In genomic region chr15:61535180-61535579, GRCm38 (mm10) we compare ENCODE assay signal across 25 mouse cellular contexts.
DNase-seq lines count a peak whose midpoint lies in the region; ATAC-seq lines count a peak whose summit lies in the region.
"Had no signal": no experiment of that assay in that cellular context is flagged by ENCODE, and none has a peak within 500 bp of the region (broad histone marks: within the 10 kb centered on the region; RNA-seq: fewer than 3 reads in every experiment).

No protein-coding gene starts in this region.

- H3K4me1 ChIP-seq in lung, embryonic 16.5 days (replicated peaks; ENCODE audit: control insufficient read depth, insufficient read depth, low read length) = peaks cover 7% of the 10 kb centered on the region
- H3K4me1 ChIP-seq in midbrain, embryonic 14.5 days (ENCODE audit: control insufficient read depth, insufficient read depth, low read length) = 0 out of 2 replicates have a peak, but pooled peaks cover 4% of the 10 kb centered on the region
- H3K4me1 ChIP-seq in midbrain, embryonic 16.5 days (ENCODE audit: control insufficient read depth, insufficient read depth, low read length) = peaks cover 2% of the 10 kb centered on the region
- H3K4me1 ChIP-seq in embryonic facial prominence, embryonic 10.5 days = peaks cover 16% of the 10 kb centered on the region
- H3K4me1 ChIP-seq: hindbrain, embryonic 13.5 days had no signal

- no peak for DNase-seq in lung, adult 18-20 months
- DNase-seq in midbrain, embryonic 14.5 days = peak; percentile 46
- DNase-seq in embryonic facial prominence, embryonic 10.5 days (ENCODE audit: low spot score) = no peak
- peak; percentile 8 for DNase-seq in retina, postnatal 7 days (ENCODE audit: low read depth, low spot score)
- no peak for DNase-seq in kidney, adult 11 months
- DNase-seq: adrenal gland, adult 2 months; adrenal gland, postnatal 14 days; cerebellum, adult 11-12 months; cerebellum, adult 8-10 months; cerebellum, postnatal 10 days; cerebellum, postnatal 36 days; embryo, embryonic 11 days; forebrain, postnatal 0 days; gastrocnemius, adult 2 months; gastrocnemius, postnatal 14 days; heart, adult 18-20 months; heart, postnatal 36 days had no signal

- H3K27ac ChIP-seq in lung, embryonic 16.5 days (ENCODE audit: low read length) = peak overlapping the region; percentile 31; the same call in 1 of the 2 replicates
- no peak overlapping the region for H3K27ac ChIP-seq in midbrain, embryonic 14.5 days (replicated peaks; ENCODE audit: low read depth, low read length)
- H3K27ac ChIP-seq in midbrain, embryonic 16.5 days (ENCODE audit: low read length) = no peak overlapping the region
- H3K27ac ChIP-seq in embryonic facial prominence, embryonic 10.5 days (replicated peaks) = 0 out of 2 replicates have a peak overlapping the region, but pooled peaks have one; percentile 4
- H3K27ac ChIP-seq: embryonic facial prominence, embryonic 15.5 days; gastrocnemius, adult 2 months; hindbrain, embryonic 10.5 days; hindbrain, embryonic 13.5 days had no signal

- no peaks in the 10 kb centered on the region for H3K9me3 ChIP-seq in lung, embryonic 16.5 days (ENCODE audit: control insufficient read depth, low read length)
- H3K9me3 ChIP-seq in midbrain, embryonic 14.5 days (ENCODE audit: control insufficient read depth, low read length) = no peaks in the 10 kb centered on the region
- H3K9me3 ChIP-seq in midbrain, embryonic 16.5 days (replicated peaks; ENCODE audit: control insufficient read depth, low read length, poor library complexity, severe bottlenecking) = no peaks in the 10 kb centered on the region
- no peaks in the 10 kb centered on the region for H3K9me3 ChIP-seq in embryonic facial prominence, embryonic 10.5 days
- H3K9me3 ChIP-seq: embryonic facial prominence, embryonic 15.5 days; hindbrain, embryonic 10.5 days; hindbrain, embryonic 13.5 days had no signal

- H3K4me2 ChIP-seq in lung, embryonic 16.5 days (ENCODE audit: low read depth, low read length) = no peak overlapping the region
- 0 out of 2 replicates have a peak overlapping the region, but pooled peaks have one; percentile 11 for H3K4me2 ChIP-seq in midbrain, embryonic 14.5 days (ENCODE audit: low read length)
- no peak overlapping the region for H3K4me2 ChIP-seq in midbrain, embryonic 16.5 days (ENCODE audit: low read length)
- H3K4me2 ChIP-seq: embryonic facial prominence, embryonic 15.5 days; hindbrain, embryonic 13.5 days had no signal

- H3K9ac ChIP-seq in lung, embryonic 16.5 days (ENCODE audit: low read length) = no peak overlapping the region
- H3K9ac ChIP-seq in midbrain, embryonic 14.5 days (replicated peaks; ENCODE audit: low read length) = no peak overlapping the region
- H3K9ac ChIP-seq in midbrain, embryonic 16.5 days (ENCODE audit: low read depth, low read length) = no peak overlapping the region
- H3K9ac ChIP-seq: embryonic facial prominence, embryonic 15.5 days; forebrain, postnatal 0 days; hindbrain, embryonic 13.5 days had no signal

- no peak for ATAC-seq in lung, embryonic 16.5 days (ENCODE audit: low read depth)
- no peak for ATAC-seq in midbrain, embryonic 14.5 days (ENCODE audit: low FRiP score, low TSS enrichment)
- ATAC-seq in midbrain, embryonic 16.5 days = no peak
- ATAC-seq: CD4-positive, CD25-positive, alpha-beta regulatory T cell, adult 4 months; forebrain, embryonic 14.5 days; forebrain, postnatal 0 days; hindbrain, embryonic 16.5 days had no signal

- H3K4me3 ChIP-seq in lung, embryonic 16.5 days (ENCODE audit: low read length) = no peak overlapping the region
- H3K4me3 ChIP-seq in midbrain, embryonic 14.5 days (replicated peaks; ENCODE audit: low read depth, low read length) = no peak overlapping the region
- no peak overlapping the region for H3K4me3 ChIP-seq in midbrain, embryonic 16.5 days (ENCODE audit: low read depth, low read length)
- H3K4me3 ChIP-seq in embryonic facial prominence, embryonic 10.5 days = no peak overlapping the region
- H3K4me3 ChIP-seq: embryonic facial prominence, embryonic 15.5 days; gastrocnemius, adult 2 months; hindbrain, embryonic 10.5 days; hindbrain, embryonic 13.5 days had no signal

- WGBS in lung, embryonic 16.5 days = 68% methylated on average over 6 of the region's 6 CpGs
- 10% methylated on average over 6 of the region's 6 CpGs for WGBS in midbrain, embryonic 14.5 days
- WGBS in midbrain, embryonic 16.5 days = 15% methylated on average over 6 of the region's 6 CpGs
- WGBS in embryonic facial prominence, embryonic 10.5 days = 52% methylated on average over 6 of the region's 6 CpGs

- no peaks in the 10 kb centered on the region for H3K36me3 ChIP-seq in lung, embryonic 16.5 days (ENCODE audit: control insufficient read depth, insufficient read depth, low read length)
- no peaks in the 10 kb centered on the region for H3K36me3 ChIP-seq in midbrain, embryonic 14.5 days (ENCODE audit: control insufficient read depth, insufficient read depth, low read length)
- no peaks in the 10 kb centered on the region for H3K36me3 ChIP-seq in midbrain, embryonic 16.5 days (ENCODE audit: control insufficient read depth, insufficient read depth, low read length)
- H3K36me3 ChIP-seq in embryonic facial prominence, embryonic 10.5 days (replicated peaks) = no peaks in the 10 kb centered on the region
- H3K36me3 ChIP-seq: embryonic facial prominence, embryonic 15.5 days; hindbrain, embryonic 10.5 days; hindbrain, embryonic 13.5 days had no signal

- H3K27me3 ChIP-seq in lung, embryonic 16.5 days (ENCODE audit: control insufficient read depth, insufficient read depth, low read depth, low read length) = no peaks in the 10 kb centered on the region
- no peaks in the 10 kb centered on the region for H3K27me3 ChIP-seq in midbrain, embryonic 14.5 days (ENCODE audit: control insufficient read depth, insufficient read depth, low read length)
- no peaks in the 10 kb centered on the region for H3K27me3 ChIP-seq in midbrain, embryonic 16.5 days (ENCODE audit: control insufficient read depth, insufficient read depth, low read depth, low read length)
- H3K27me3 ChIP-seq in embryonic facial prominence, embryonic 10.5 days (replicated peaks; ENCODE audit: low read depth, poor library complexity, severe bottlenecking) = no peaks in the 10 kb centered on the region
- H3K27me3 ChIP-seq: embryonic facial prominence, embryonic 15.5 days; hindbrain, embryonic 13.5 days had no signal

Comparison
In these comparisons a context has a peak if more than half of its experiments do, and no peak if none do; other contexts are left out.
1. H3K27ac ChIP-seq: peak in lung, embryonic 16.5 days (single experiment) and embryonic facial prominence, embryonic 10.5 days (single experiment); none in midbrain, embryonic 14.5 days (single experiment) and midbrain, embryonic 16.5 days (single experiment).
2. DNase-seq: peak in midbrain, embryonic 14.5 days (single experiment) and retina, postnatal 7 days (single experiment); none in lung, adult 18-20 months (0 of 2), embryonic facial prominence, embryonic 10.5 days (single experiment) and kidney, adult 11 months (single experiment).